Mouse (Mus musculus) embryo, embryonic 11.5 days (tissue): Measurements from ENCODE around the gene Brf1.

Source experiments
- DNase-seq: peaks from one replicate; pipeline ENCODE4 v3.0.0-alpha.2; 2012; ENCODE audit warnings: low read depth, low spot score

The Brf1 gene

DNA sequence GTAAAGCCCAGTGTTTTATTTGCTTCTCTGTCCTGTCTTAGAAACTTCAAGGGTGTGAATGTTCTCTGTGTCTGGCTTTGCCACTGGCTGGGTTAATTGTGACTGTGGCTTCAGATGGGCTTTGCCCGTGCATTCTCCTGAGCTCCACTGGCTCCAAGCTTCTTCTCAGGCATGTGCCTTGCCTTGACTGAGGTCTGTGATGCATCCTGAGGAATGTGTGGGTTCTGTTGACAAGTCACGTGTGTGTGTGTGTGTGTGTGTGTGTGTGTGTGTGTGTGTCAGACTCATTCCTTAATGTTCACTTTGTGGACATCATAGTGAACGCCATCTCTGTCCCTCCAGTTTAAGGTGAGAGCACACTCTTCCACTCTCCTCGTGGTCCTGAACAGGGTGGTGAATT, 18.3 kb upstream of the Brf1 start:
- DNase-seq: no peak

DNA sequence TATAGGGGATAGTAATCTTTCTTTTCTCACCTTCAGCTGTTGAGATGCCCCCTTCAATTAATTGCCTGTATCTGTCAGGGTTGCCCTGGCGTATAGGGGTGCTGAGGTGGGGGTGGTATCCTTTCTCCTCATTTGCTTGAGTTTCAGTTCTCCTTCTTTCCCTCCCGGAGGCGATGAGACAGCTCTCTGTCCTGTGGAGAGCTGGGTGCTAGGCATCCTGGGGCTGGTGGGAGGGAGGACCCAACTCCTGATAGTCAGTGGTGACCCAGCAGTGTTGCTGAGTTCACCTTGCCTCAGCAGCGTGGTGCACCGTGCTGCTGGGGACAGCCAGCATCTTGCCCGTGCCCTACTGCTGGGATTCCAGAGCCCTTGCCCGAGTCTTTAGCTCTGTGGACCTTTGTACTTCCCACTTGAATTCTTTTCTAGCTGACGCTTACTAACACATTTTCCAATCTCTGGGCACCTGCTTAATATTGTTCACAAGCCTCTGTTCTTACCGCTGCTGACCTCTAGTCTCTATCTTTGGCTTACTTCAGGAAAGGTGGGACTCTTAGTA, 17.0 kb upstream of the Brf1 start:
- no peak for DNase-seq

DNA sequence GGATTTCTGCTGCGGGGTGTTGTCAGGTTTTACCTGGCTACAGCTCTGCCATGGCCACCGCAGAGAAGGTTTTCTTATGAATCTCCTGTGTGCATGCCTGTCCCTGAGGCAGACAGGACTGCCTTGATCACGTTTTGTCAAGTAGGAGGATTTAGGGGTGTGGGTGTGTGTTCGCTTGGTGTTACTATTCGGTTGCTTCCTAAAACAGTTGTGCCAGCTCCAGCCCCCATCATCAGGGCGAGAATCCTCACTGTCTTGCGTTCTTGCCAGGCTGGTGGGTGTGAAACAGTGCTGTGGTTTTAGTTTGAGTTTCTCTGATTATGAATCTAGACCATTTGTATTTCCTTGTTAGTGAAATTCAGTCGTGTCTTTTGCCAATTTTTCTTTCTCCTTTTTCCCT, 16.5 kb upstream of the Brf1 start:
- DNase-seq: no peak

- DNase-seq: no peak
Observed at GRCm38 (mm10) chr12:113015956-113016355, 15.5 kb upstream of the Brf1 start.

GRCm38 (mm10) chr12:113014561-113015556, 14.4 kb upstream of the Brf1 start:
- DNase-seq: peak; percentile 19

DNA sequence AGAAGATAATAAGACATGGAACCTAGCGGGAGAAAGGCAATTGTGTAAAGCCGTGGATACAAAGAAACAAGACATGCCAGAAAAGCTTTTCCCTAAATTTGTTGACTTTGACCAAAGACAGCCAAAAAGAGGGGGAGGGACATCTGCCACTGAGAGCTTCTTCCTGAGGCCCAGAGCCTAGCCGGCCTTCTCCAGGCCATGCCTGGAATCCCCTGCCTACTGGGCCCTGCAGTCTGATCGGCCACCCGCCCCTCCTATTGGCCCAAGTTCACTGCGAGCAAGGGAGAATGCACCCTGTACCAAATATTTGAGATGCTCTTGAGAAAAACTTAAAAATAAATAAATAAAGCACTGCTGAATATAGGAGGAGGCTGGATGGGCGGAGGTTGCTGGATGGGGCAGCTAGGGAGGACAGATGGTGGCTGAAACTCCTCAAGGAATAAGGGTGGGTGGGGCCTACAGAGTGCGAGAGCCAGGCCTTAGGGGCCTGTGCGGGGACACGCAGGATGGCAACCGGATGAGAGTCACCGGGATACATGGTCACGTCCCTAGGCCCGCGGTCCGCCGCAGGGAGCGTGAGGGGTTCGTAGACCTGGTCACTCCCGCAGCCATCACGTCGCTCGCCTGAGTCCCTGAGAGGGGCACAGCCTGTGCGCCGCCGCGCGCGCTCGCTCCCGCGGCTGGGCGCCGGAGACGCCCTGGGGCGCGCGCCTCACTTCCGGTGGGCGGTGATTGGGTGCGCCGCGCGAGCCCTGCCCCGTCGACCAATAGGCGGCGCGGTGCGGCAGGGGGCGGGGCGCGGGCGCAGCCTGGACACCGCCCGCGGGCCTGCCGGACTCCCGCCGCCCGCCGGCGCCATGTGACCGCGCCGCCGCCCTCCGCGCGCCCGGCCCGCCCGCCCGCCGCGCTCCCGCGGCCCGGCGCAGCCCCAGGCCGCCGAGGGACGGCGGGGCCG, 13.4 kb upstream of the Brf1 start, which contains the start of gene Pacs2:
TSS of gene Pacs2 (plus strand) at position 905 of the 955 bp plus-strand sequence.
- DNase-seq: peak; percentile 89

DNA sequence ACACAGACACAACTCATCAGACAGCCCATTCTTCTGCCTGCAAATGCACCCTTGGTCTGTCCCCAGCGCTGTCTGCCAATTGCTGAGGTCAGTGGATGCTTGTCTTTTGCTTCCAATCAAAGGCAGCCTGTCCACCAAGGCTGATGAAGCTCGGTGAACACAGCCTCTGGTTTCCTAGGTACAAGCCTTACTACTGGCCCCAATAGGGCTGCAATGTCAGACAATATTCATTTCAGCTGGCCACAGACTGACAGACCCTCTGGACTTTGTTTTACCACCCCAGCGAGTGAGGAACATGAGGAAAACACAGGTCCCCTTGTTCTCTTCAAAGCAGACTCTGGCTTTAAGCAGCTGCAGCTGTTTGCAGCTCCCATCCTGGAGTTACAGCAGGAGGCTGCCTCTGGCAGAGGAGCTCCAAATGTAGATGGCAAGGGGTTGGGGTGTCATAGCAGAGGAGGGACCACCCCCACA, 12.6 kb upstream of the Brf1 start:
- DNase-seq: no peak

- DNase-seq: no peak
Observed at GRCm38 (mm10) chr12:113012443-113012842, 11.9 kb upstream of the Brf1 start.

GRCm38 (mm10) chr12:113011702-113012360, 11.3 kb upstream of the Brf1 start:
- DNase-seq: no peak

GRCm38 (mm10) chr12:113004993-113005392, 4.5 kb upstream of the Brf1 start:
- DNase-seq: no peak

DNA sequence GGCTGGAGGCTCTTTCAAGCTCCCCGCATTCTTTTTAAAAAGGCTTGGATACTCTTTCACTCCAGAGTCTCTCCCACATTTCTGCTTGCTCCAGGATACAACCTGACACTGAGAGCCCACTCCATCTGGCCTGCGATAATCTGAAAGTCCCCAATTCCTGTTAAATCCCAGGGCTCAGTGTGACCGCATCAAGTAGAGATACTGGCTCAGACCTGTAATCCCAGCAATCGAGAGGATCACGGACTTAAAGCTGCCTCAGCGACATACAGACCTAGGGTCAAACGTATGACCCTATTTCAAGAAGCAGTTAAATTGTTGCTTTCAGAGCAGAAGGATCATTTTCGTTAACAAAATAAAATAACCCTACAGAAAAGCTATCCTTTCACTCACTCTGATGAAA, 3.5 kb upstream of the Brf1 start:
- no peak for DNase-seq

DNA sequence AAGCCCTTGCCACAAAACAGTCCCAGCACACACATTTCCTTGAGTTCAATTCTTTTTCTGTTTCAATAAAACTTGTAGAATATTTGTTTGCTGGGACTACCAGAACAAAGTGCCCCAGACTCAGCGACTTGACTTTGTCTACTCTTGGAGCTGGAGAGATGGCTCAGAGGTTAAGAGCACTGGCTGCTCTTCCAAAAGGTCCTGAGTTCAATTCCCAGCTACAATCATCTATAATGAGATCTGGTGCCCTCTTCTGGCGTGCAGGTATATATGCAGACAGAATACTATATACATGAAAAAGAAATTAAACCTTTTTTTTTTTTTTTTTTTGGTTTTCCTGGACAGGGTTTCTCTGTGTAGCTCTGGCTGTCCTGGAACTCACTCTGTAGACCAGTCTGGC, 2.2 kb upstream of the Brf1 start:
- no peak for DNase-seq

GRCm38 (mm10) chr12:113001133-113001474, 600 bp upstream of the Brf1 start:
- DNase-seq: no peak

GRCm38 (mm10) chr12:112999569-113000293, 773 bp downstream of the Brf1 start:
- no peak for DNase-seq

DNA sequence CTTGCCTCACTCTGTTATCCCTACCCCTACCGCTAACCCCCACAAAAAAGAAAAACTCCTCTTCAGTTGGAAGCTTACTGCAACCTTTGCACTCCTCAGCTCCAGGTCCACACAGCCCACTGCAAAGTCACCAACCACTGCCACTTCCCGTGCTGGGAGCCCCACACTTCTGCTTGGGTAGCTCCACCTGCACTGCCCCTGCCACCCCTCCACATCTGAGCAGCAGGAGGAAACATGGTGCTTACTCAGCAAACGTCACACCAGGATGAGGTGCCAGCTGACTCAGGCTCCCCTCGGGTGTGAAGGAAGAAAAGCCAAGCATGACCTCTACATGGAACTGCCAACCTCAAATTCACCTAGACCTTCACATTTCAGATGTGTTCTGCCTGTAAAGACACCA, 6.4 kb downstream of the Brf1 start:
- DNase-seq: no peak

DNA sequence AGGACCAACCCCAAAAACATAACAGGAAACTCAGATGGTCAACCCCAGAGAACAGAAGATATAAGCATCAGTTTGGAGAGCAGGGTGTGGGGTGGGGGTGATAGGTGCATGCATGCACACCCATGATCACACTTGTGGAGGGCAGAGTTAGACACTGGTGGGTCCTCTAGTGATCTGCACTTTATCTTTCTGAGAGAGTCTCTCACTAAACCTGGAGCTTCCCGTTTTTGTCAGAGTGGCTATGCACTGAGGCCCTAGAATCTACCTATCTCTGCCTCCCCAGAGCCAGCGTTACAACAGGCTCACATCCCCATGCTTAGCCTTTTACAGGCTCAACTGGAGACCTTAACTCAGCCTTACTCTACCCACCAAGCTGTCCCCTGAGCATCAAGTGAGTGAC, 9.1 kb downstream of the Brf1 start:
- DNase-seq: no peak

DNA sequence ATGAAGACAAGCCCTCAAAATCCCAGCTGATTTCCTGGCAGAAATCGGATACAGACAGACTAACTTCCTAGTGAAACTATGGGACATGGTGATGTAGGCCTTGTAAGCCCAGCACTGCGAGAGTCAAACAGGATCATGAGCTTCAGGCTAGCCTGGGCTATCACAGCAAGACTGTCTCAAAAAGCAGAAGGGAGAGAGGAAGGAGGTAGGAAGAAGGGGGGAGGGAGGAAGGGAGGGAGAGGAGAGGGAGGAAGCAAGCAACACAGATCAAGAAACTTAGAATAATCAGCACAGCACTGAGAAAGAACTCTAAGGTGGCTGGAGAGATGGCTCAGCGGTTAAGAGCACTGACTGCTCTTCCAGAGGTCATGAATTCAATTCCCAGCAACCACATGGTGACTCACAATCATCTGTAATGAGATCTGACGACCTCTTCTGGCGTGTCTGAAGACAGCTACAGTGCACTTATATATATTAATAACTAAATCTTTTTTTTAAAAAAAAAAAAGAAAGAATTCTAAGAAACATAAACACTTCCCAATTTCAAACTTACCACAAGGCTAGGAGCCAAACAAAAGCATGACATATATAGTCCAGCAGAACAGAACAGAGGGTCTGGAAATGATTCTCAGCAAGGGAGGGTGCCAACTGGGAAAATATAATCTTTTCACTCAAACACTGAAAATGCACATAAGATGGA, 9.6 kb downstream of the Brf1 start:
- no peak for DNase-seq

- no peak for DNase-seq
Observed at GRCm38 (mm10) chr12:112987877-112988276, 12.6 kb downstream of the Brf1 start.

- no peak for DNase-seq
Observed at GRCm38 (mm10) chr12:112985346-112985745, 15.2 kb downstream of the Brf1 start.

- no peak for DNase-seq
Observed at GRCm38 (mm10) chr12:112982031-112982430, 18.5 kb downstream of the Brf1 start.
